Mouse (Mus musculus) lung, adult 18-20 months (tissue): Measurements from ENCODE around the gene Gm10190.
"Not testable (repeated sequence)": the region's sequence is repeated elsewhere in the genome, so short reads cannot be mapped to it uniquely, and the experiment has no call there.

Experiments
- DNase-seq, 2 experiments: peaks; one replicate each; pipeline ENCODE4 v3.0.0; 2022; ENCODE audit warnings: mixed read lengths in 2 of 2

Gene Gm10190

DNA sequence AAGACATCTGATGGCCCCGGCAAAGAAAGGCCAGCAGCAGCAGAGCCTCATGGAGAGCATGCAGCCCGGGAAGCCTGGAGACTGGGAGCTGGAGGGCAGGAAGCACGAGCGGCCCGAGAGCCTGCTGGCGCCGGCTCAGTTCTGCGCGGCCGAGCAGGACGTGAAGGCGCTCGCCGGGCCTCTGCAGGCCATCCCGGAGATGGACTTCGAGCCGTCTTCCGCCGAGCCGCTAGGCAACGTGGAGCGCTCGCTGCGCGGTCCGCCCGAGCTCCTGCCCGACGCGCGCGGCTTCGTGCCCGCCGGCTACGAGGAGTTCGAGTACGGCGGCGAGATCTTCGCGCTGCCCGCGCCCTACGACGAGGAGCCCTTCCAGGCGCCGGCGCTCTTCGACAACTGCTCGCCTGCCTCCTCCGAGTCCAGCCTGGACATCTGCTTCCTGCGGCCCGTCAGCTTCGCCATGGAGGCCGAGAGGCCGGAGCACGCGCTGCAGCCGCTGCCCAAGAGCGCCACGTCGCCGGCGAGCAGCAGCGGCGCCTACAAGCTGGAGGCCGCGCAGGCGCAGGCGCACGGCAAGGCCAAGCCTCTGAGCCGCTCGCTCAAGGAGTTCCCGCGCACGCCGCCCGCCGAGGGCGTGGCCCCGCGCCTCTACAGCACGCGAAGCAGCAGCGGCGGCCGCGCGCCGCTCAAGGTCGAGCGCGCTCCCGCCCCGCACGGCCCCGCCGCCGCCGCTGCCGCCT is at the start of gene Gm10190:
Gene Gm10190 (minus strand): TSS at position 553 of the 737 bp plus-strand sequence.
- DNase-seq, result peak; percentile 88 to 92

DNA sequence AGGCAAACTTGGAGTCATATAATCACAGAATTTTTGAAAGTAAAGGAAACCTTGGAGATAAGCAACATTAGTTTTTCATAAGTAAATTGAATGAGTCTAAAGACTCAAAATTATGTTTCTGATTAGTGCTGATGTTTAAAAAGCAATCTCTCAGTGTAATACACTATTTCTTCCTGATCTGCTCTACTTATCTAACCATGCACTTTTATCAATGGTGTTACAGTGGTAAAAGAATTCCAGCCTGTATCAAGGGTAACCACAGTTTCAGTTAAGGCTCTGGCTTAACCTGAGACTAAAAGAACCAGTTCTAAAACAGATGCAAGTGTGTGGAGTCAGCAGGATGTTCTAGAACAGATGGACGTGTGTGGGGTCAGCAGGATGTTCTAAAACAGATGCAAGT is 47.7 kb upstream of the Gm10190 start:
- no peak for DNase-seq

- DNase-seq, result no peak
Observed at GRCm38 (mm10) chr17:80418572-80419210, 45.4 kb upstream of the Gm10190 start.

- DNase-seq, result no peak
Observed at GRCm38 (mm10) chr17:80411182-80411581, 37.8 kb upstream of the Gm10190 start.

DNA sequence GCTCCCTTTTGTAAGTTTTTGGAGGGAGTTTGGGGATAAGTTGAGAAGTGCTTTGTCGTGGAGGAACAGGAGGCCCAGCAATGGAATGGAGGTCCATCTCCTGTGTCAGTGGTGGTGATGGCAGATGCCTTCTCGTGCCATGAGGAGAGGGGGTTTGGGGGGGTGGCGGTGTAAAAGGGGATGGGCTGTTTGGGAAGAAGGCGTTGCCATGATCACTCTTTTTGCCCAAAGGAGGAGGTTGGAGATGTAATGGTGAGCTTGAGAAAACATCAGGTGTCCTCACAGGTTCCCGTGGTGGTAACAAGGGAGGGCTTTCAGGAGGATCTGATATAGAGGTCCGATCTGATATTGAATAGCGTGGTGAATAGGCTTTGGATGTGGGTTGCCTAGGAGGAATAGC is 24.9 kb upstream of the Gm10190 start:
- no peak for DNase-seq

GRCm38 (mm10) chr17:80391423-80392403 is 18.4 kb upstream of the Gm10190 start:
- DNase-seq, result peak; percentile 53 to 56

DNA sequence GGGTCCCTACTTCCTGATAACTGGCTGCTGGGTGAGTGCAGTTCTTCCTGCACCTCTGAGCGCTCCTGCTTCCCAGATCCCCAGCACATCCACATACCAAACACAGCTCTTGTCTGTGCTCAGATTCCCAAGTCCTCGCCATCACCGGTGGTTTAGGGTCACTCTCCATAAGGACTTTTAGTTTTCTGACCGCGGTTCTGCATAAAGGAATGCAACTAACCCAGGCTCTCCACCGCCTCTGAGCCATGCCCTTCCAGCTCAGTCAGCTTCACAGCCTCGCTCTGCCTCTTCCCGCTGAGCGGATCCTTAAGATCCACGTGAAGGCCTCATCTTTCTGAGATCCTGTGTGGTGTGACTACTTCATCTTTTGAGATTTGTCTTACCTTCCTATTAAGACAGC is 16.7 kb upstream of the Gm10190 start:
- DNase-seq, result no peak

GRCm38 (mm10) chr17:80385671-80386070 is 12.3 kb upstream of the Gm10190 start:
- DNase-seq, result no peak

DNA sequence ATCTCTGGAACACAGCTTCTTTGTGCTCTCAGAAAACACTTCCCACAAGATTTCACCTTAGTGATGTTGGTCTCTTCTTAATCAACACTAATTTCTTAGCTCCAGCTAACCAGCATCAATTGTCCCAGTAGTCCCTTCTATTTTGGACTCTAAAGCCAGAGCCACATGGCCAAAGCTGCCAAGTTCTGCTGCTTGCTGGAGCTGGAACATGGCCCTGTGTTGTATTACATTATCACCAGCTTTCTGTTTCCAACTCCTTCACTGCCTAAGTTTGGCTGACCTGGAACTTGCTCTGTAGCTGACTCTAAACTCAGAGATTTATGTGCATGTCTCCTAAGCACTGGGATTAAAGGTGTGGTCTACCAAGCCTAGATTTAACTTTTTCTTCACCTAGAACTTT is 5.0 kb upstream of the Gm10190 start:
- DNase-seq, result not testable (repeated sequence)

- DNase-seq, result no peak
Observed at GRCm38 (mm10) chr17:80373726-80374096, 370 bp upstream of the Gm10190 start.

DNA sequence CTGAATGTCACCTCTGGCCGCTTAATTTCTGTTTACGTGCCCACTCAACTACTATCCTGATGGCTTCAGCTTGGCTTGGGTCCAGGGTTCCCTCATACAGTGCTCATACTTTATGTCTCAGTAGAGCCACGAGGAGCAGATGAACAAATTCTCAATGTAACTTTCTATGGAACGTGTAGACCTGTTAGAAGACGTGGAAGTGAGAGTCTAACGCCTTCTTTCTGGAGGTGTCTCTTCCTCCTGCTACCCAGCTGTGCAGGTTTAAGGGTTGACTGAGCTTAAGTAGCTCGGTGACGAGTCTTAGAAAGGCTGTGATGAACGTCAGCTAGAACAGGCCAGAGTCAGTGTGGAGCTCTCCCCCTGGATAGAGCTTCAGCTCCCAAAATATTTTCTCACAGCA is 4.7 kb downstream of the Gm10190 start:
- DNase-seq, result no peak

- DNase-seq, result peak in 1 of 2 experiments; percentile 8
Observed at GRCm38 (mm10) chr17:80367276-80367675, 6.1 kb downstream of the Gm10190 start.

- DNase-seq, result no peak
Observed at GRCm38 (mm10) chr17:80360245-80360644, 13.1 kb downstream of the Gm10190 start.

- peak in 1 of 2 experiments; percentile 9 for DNase-seq
Observed at GRCm38 (mm10) chr17:80347234-80347633, 26.1 kb downstream of the Gm10190 start.

GRCm38 (mm10) chr17:80346591-80347125 is 26.7 kb downstream of the Gm10190 start:
- DNase-seq, result peak in 1 of 2 experiments; percentile 28

GRCm38 (mm10) chr17:80345277-80345676 is 28.1 kb downstream of the Gm10190 start:
- no peak for DNase-seq

DNA sequence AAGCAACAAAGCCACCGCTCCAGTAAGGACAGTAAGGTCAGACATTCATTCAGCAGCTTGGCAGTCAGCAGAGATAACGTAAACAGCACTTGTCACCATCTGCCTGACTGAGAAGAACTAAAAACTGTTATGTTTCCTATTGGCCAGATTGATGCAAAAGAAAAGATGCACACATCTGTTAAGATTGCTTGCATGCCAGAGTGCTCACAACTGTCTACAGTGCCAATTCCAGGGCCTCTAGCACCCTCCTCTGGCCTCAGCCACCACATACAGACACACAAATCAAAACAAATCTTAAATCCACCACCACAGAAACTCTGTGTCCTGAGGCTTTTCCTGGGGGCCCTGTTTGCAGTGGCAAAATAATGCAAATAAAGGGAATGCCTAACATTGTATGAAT is 41.0 kb downstream of the Gm10190 start:
- no peak for DNase-seq

GRCm38 (mm10) chr17:80326431-80326830 is 46.9 kb downstream of the Gm10190 start:
- no peak for DNase-seq

DNA sequence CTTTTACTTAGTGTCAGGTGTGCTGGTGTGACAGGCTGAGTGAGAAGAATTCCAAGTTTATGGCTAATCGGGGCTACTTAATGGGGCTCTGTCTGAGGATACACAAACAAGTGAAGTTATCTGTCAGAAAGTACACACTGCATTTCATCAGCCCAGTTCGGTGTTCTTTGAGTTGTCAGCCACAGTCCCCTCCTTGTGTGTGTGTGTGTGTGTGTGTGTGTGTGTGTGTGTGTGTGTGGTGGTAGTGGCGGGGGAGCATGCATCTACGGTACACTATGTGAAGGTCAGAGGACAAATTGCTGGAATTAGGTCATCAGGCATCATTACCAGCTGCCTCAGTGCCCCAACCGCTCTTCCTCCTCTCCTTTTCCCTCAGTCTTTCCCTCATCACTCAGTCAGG is 47.9 kb downstream of the Gm10190 start:
- DNase-seq, result no peak

DNA sequence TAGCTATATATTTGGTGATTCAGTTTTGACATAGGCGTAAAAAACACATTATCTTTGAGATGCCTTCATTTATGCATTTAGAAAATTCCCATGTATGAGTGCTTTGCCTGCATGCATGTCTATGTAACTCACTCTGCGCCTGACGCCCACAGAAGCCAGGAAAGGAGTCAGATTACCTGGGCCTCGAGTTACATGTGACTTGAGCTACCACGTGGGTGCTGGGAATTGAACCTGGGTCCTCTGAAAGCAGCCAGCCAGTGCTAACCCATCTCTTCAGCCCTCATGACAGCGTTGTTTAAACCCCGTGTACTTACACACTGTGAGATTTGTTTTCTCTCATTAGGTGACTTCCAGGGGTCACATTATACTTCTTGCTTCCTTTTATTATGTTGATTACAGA is 48.8 kb downstream of the Gm10190 start:
- DNase-seq, result no peak

- DNase-seq, result peak in 1 of 2 experiments; percentile 10
Observed at GRCm38 (mm10) chr17:80323658-80324057, 49.7 kb downstream of the Gm10190 start.
